Mouse (Mus musculus): Measurements from ENCODE around the gene Agap2. TPM values are rescaled to one million over a fixed set of nuclear protein-coding genes. Genes with fewer than 3 reads are reported as not detected.
"Not testable (repeated sequence)": the region's sequence is repeated elsewhere in the genome, so short reads cannot be mapped to it uniquely, and the experiment has no call there.

Agap2 gene
- total RNA-seq, 4 experiments from 2014 or later, result 657 to 727 (median 692) TPM

DNA sequence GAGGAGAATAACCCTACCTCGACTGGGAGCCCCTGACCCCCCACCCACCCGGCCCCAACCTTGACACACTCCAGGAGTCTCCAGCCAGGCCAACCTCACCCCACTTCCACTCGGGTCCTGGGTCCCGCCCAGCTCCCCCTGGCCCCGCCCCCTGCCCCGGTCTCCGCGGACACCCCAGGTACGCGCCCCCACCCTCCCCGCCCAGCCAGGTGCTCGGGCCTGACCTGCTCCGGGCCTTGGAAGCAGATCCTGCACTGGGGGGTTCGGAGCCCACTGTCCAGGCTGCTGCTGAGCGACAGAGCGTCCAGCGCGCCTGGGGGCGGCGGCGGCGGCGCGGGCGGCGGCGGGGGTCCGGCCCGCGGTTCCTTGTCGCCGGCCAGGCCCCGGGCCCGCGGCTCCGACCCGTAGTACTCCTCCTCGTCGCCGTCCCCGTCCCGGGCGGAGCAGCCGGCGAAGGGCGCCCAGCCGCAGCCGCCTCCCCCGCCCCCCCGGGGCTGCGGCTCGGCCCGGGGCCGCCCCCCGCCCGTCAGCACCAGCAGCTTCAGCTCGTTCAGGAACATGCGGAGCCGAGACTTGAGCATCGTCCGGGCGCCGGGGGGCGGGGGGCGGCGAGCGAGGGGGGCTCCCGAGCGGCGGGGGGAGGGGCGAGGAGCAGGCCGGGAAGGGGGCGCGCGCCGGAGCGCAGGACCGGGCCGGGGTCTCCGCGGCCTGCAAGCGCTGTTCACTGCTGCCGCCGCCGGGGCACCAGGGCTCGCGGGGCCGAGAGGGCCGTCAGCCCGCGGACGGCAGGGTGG is 15.7 kb upstream of the Agap2 start:
- no peak for DNase-seq (ENCODE audit: low spot score in 2 of 2)

DNA sequence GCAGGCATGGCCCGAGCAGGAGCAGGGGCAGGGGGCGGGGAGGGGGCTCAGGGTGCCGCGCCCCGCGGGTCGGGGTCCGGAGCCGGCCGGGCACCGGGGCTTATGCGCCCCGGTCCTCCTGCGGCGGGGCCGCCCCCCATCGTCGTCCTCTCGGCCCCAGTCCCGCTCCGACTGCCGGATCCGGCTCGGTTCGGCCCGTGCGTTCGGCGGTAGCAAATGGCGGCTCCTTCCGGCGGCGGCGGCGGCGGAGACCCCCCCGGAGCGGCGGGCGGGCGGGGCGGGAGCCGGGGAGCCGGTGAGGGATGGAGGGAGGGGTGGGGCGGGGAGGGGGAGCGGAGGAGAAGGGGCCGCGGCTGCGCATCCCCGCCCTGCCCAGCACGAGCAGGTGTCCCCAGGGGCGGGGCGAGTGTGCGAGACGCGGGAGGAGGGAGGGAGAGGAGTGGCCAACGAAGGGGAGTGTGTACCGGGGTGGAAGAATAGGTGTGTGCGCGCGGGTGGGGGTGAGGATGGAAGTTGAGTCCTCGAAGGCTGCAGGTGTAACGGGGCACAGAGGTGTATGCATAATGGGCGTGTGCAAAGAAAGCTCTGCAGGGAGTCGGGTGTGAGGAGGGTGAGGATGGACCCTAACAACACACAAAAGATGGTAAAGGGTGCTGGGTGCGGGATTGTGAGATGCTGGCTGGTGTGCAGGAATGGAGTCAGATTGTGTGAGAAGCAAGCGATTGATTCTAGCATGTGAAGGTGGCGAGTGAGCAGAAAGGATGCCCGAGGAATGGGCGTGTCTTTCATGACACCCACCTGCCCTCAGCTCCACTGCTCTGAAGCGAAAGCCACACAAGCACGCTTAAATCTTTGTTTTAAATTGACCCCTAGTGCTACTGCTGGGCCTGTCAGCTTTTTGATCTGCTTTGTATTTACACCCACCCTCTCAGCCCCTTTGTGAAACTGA is 14.8 kb upstream of the Agap2 start, which contains the start of gene March9:
TSS of gene March9 (minus strand) at position 217 of the 949 bp plus-strand sequence.
- DNase-seq (ENCODE audit: low spot score in 2 of 2), result peak in 1 of 2 experiments; percentile 75

DNA sequence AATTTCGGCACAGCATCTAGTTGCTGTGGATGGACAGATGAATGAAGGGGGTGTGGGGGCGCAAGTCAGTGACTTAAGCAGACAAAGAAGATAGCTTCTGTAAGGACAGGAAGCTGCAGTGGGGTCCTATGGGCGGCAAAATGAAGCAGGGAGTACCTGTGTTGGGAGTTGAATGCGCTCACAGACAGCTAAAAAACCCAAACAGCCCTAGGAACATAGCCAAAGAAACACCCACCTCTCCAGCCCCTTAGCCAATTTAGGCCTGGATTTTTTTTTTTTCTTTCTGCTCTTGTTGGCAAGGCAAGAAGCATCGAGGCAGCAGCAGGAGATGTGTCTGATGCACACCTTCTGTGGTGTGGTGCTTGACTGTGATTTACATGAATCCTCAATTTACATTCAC is 14.0 kb upstream of the Agap2 start:
- DNase-seq (ENCODE audit: low spot score in 2 of 2), result no peak

DNA sequence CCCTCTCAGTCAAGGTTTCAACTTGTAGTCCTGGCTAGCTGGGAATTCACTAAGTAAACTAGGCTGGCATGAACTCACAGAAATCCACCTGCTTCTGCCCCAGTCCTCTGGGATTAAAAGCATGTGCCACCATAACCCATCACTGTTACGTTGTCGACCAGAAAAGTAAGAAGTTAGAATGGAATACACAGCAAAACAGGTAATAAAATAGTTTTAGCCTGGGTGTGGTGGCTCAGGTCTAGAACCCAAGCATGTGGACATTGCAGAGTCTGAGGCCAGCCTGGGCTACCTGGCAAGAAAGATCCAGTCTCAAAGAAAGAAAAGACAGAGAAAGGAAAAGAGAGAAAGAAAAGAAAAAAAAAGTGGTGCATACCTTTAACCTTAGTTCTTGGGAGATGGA is 13.6 kb upstream of the Agap2 start:
- DNase-seq (ENCODE audit: low spot score in 2 of 2), result no peak

DNA sequence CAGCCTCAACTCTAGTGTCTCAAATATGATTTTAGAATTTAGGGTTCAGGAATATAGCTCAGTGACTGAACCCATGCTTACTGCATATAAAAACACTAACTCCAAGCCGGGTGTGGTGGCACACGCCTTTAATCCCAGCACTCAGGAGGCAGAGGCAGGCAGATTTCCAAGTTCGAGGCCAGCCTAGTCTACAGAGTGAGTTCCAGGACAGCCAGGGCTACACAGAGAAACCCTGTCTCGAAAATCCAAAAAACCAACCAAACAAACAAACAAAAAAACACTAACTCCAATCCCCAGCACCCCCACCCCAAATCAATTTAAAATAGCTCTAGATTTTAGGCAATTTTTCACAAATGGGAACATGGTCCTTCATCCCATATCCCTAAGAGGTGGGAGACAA is 13.0 kb upstream of the Agap2 start:
- not testable (repeated sequence) for DNase-seq (ENCODE audit: low spot score in 2 of 2)

DNA sequence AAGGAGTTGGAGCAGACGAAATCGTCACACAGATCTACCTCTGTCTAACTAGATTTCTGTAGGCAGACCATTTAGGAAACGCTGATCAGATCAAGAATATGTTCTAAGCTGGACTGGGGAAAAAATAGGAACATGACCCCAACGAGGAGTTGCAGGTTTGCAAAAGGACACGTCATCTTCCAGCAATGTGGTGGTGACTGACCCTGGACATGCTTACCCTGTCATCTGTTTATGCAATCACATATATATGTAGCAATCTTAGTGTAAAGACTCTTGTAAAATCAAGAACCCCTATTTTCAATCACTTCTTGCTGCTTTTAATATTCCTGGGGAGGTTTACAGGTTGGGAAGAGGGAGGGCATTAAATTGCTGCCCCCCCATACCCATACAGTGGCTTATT is 12.6 kb upstream of the Agap2 start:
- no peak for DNase-seq (ENCODE audit: low spot score in 2 of 2)

DNA sequence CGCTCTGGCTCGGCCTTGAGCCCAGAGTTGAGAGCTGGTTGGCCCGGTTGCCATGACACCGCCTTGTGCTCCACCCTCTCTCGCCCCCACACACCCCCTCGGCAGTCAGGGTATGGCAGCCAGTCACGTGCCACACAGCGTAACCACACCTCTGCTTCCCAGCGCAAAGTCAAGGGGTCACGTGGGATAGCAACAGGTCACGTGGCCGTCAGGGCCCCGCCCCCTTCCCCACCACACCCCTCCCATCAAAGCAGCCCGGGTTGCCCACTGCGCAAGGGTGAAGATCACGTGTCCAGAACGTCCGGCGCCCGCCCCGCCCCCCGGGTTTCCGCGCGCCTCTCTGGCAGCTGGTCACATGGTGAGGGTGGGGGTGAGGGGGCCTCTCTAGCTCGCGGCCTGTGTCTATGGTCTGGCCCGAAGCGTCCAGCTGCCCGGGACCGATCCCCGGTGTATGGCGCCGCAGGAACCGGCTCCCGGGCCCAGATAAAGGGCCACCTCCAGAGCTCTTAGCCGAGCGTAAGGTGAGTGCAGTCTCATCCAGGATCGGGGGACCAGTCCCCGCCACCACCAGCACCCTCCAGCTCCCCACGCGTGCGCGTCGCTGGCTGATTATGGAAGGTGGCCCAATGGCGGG is 11.7 kb upstream of the Agap2 start, which contains the start of gene Cdk4:
TSS of gene Cdk4 (plus strand) at position 296 of the 634 bp plus-strand sequence.
- peak; percentile 98 for DNase-seq (ENCODE audit: low spot score in 2 of 2)

DNA sequence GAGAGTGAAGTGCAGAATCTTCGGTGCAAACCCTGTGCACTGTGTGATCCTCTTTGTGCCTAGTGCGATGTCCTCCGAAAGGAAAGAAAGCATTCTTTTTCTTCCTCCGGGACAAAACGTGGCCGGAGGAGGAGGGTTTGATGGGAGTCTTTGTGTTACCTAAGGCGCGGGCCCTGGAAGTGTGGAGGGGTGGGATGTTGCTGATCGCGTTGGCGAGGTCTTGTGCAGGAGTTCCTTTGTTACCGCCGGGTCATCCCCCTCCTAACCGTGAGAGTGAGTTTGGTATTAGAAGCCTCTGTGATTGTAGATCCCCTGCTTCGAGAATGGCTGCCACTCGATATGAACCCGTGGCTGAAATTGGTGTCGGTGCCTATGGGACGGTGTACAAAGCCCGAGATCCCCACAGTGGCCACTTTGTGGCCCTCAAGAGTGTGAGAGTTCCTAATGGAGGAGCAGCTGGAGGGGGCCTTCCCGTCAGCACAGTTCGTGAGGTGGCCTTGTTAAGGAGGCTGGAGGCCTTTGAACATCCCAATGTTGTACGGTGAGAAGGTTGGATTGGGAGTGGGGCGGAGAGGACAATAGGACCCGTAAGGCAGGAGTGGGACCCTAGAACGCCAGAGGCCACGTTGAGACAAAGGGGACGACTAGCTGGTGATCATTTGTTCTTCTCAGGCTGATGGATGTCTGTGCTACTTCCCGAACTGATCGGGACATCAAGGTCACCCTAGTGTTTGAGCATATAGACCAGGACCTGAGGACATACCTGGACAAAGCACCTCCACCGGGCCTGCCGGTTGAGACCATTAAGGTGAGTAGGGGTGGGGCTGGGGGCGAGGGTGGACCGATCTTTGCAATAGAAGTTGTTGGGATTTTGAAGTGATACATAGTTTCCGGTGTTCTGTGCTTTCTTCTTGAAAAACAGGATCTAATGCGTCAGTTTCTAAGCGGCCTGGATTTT is 10.9 kb upstream of the Agap2 start:
- DNase-seq (ENCODE audit: low spot score in 2 of 2), result no peak

DNA sequence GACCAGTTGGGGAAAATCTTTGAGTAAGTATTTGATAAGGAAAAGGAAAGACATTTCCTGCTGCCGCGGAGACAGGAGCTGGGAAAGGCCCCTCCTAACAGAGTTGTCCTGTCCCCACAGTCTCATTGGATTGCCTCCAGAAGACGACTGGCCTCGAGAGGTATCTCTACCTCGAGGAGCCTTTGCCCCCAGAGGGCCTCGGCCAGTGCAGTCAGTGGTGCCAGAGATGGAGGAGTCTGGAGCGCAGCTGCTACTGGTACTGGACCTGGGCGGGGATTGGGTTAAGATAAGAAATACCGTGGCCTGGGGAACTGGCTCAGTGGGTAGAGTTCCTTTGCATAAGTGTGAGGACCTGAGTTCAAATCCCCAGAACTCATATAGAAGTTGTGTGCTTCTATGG is 9.1 kb upstream of the Agap2 start:
- no peak for DNase-seq (ENCODE audit: low spot score in 2 of 2)

DNA sequence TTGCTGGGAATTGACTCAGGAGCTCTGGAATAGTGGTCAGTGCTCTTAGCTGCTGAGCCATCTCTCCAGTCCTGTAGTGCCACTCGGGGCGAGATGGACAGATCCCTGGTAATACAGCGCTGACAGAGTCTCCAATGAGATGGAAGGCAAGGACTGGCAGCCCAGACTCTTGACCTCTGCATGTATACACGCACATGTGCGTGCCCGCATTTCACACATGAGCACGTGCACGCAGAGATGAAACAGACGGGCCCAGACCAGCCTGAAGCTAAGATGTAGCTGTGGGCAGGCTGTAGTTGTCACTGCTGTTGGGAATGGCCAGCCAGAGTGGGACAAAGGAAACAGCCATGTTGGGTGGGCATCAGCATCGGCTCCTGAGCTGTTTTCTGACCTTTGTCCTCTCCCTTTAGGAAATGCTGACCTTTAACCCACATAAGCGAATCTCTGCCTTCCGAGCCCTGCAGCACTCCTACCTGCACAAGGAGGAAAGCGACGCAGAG is 8.5 kb upstream of the Agap2 start:
- no peak for DNase-seq (ENCODE audit: low spot score in 2 of 2)

DNA sequence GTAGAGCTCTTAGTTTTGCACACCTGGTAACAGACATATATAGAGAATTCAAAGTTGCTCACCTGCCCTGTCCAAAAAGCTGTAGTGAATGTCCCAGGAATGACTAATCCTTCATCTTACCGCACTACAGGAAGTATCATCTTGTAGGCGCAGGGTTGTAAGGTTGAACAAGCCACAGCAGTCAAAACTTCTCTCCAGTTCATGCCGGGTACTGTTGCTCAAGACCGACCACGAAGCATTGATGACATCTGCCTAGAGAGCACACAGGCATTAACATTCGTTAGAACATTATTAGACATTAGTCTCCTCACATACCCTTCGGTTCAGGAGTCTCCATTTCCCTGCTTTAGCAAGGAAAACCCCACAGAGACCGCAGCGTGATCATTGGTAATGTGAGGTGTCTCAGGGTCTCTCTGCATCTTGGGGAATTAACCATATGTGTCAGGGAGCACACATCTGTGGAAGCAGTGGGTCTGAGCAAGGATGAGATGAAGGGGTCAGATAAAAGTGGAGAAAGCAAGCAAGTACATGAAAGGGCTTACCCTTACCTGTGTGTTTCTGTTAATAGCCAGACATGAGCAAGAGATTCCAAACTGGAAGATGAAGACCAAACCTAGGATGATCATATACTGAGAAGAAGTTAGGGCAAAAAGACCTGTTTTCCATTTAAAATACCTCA is 6.6 kb upstream of the Agap2 start:
- DNase-seq (ENCODE audit: low spot score in 2 of 2), result no peak

DNA sequence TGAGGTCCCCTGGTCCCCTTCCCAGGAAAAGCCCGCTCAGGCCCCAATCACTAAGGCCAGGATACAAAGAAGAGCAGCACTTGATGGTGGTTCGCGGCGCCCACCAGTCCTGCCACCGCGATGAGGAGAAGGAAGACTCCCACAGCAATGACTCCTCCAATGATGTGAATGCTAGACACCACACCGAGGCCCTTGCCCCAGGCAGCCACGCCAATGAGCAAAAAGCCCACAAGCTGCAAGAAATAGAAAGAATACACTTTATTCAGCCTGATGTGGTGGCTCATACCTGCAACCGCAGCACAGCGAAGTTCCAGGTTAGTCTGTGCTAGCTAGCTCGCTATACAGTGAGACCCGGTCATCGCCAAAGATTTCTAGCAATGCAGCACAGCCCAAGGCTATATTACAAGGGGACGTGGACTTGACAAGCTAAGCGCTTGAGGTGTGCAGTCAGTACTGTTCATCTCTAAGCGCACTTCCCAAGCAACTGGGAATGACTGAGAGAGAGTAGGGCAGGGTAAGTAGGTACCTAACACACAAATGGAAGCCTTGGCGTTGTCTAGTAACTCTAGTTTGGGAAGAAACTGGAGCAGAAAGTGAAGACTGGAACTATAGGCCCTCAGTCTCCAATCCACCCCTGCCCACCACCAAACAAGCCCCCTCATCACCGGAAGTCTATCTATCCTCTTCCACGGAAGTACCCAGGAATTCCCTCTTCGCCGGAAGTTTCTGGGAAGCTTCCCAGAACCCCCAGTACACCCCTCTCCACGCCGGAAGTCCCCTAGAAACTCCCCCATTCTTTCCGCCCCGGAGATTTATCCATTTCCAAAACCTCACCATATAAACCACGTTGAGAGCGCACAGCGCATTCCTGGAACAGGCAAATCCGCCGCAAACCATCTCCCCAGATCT is 5.5 kb upstream of the Agap2 start:
- no peak for DNase-seq (ENCODE audit: low spot score in 2 of 2)

DNA sequence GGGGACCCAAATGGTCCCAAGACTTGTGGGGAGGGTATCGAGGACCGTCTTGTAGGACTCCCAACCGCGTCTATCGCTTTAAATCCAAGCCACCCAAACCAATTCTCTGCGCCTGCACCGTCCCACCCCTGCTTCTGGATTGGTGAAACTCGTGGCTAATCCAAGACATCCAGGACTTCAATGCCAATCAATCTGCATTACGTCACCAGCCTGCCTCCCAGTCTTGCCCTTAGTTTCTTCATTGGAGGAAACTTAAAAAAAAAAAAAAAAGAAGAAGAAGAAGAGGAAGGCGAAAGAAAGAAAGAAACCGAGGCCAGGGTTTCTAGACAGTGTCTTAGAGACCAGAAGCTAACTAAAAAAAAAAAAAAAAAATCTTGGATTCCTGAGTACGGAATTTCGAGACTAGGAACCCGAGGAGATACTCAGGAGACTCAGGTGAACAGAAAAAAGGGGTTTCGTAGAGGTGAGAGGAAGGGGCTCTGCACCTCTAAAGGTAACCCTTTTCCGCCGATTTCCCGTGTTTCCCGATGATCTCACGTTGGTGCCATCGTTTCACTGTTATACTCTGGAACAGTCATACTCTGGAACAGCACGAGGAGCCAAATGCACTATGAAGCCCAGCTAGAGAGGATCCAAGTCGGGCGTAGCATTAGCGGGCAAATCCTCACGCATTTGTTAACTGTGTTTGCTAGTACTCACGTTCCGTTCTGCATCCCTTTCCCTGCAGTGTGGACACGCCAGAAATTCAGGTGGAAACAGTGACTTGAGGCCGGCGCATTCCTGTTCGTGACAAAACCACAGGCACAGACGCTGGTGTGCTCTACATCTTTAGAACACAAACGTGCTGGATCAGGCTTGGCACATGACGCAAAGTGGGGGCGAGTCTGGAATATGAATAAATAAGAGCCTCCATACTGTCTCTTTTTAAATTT is 4.6 kb upstream of the Agap2 start, which contains the start of gene Tspan31:
TSS of gene Tspan31 (minus strand) at position 75 of the 932 bp plus-strand sequence.
- peak; percentile 93 to 95 for DNase-seq (ENCODE audit: low spot score in 2 of 2)

DNA sequence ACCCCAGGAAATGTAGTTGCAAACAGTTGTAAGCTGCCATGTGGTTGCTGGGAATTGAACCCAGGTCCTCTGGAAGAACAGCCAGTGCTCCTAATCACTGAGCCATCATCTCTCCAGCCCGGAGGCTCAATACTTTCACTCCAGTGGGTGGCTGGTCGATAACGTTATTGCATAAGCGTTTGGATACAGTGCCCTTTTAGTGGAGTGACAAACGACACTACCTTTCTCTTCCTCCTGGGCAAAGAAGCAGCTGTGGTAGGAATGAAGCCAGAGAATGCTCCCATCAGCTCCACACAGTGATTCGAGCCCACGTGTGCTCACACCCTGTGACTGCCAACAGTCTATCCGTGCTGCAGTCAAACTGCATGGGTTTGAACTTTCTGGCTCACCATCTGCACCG is 3.9 kb upstream of the Agap2 start:
- no peak for DNase-seq (ENCODE audit: low spot score in 2 of 2)

DNA sequence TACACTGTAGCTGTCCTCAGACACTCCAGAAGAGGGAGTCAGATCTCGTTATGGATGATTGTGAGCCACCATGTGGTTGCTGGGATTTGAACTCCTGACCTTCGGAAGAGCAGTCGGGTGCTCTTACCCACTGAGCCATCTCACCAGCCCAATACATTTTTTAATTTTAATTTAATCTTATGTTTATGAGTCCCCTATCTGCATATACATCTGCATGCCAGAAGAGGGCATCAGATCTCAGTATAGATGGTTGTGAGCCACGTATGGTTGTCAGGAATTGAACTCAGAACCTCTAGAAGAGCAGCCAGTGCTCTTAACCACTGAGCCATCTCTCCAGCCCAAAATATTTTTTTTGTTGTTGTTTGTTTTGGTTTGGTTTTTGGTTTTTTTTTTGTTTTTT is 2.8 kb upstream of the Agap2 start:
- not testable (repeated sequence) for DNase-seq (ENCODE audit: low spot score in 2 of 2)

DNA sequence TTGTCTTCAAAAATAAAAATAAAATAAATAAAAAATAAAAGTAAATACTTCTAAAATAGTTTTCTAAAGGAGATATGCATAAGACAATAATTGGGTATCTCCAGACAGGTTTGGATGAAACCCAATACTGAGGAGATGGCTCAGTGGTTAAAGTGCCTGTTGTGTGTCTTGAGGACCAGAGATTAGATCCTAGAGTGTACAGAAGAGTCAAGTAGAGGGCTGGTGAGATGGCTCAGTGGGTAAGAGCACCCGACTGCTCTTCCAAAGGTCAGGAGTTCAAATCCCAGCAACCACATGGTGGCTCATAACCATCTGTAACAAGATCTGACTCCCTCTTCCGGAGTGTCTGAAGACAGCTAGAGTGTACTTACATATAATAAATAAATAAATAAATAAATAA is 2.1 kb upstream of the Agap2 start:
- DNase-seq (ENCODE audit: low spot score in 2 of 2), result not testable (repeated sequence)

DNA sequence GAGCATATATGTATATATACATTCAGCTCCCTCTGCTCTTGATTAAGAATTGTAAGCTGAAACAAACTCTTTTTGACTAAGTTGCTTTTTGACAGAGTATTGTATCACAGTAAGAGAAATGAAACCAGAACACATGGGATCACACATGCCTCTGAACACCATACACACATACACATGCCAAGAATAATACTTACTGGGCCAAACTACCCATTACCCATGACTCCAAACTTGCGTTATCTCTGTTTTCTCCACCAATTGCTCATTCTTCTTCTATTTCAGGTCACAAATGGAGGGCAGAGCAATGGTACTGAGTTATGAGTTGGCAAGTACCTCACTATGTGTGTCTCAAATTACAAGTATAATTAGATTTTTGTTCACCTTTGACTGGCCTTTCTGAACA is 1.1 kb upstream of the Agap2 start:
- DNase-seq (ENCODE audit: low spot score in 2 of 2), result no peak

DNA sequence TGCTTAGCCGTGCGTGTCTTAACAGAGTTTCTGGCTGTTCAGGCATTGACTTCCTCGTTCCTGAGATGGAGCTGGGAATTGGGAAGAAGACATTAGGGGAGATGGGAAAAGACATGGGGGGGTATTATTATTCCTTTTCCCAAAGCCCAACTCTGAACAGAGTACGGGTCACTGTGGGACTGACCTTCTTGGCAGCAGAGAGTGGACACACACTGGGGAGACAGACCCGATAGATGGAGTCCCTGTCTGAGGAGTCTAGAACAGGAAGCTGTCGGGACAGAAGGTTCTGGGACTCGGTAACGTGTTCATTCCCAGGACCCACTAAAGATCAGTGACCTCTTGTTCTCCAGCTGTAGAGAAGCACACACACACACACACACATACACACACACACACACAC is 567 bp downstream of the Agap2 start:
- no peak for DNase-seq (ENCODE audit: low spot score in 2 of 2)

Measured in layer of hippocampus, adult 8-10 months (tissue).